Mouse (Mus musculus) thymus, adult 2 months (tissue): Measurements from ENCODE around the gene Dock8. TPM values are rescaled to one million over a fixed set of nuclear protein-coding genes. Genes with fewer than 3 reads are reported as not detected.

Experiments
- DNase-seq: peaks from one replicate; pipeline ENCODE4 v3.0.0; 2021
- H3K27ac ChIP-seq: fragments of 200-500 bp; 2 replicates; pipeline ENCODE4 v1.5.1; 2012; ENCODE audit warnings: low read length, control low read depth; ENCODE audit not compliant: control insufficient read depth, insufficient read depth
- H3K27me3 ChIP-seq: fragments of 200-500 bp; 2 replicates; pipeline ENCODE4 v1.6.1; 2012; ENCODE audit warnings: mild to moderate bottlenecking, low read length, moderate library complexity, mixed read lengths; ENCODE audit not compliant: control insufficient read depth, insufficient read depth
- H3K36me3 ChIP-seq: fragments of 200-500 bp; 2 replicates; pipeline ENCODE4 v1.6.1; 2012; ENCODE audit warnings: mild to moderate bottlenecking, low read length, moderate library complexity; ENCODE audit not compliant: control insufficient read depth, insufficient read depth
- H3K4me1 ChIP-seq: fragments of 200-500 bp; replicated peaks from 2 replicates; pipeline ENCODE4 v1.6.1; 2012; ENCODE audit warnings: low read length; ENCODE audit not compliant: control insufficient read depth, insufficient read depth
- H3K4me3 ChIP-seq: fragments of 200-500 bp; 2 replicates; pipeline ENCODE4 v1.5.1; 2012; ENCODE audit warnings: mild to moderate bottlenecking, low read length, control low read depth, moderate library complexity; ENCODE audit not compliant: control insufficient read depth, insufficient read depth
- CTCF ChIP-seq: fragments of 200-500 bp; IDR thresholded peaks from 2 replicates; pipeline ENCODE4 v1.5.1; 2012; ENCODE audit warnings: mild to moderate bottlenecking, control low read depth, low read length, moderate library complexity, borderline replicate concordance; ENCODE audit not compliant: control insufficient read depth, poor library complexity, insufficient read depth; ENCODE audit errors: extremely low read depth
- POLR2A ChIP-seq: fragments of 200-500 bp; IDR thresholded peaks from 2 replicates; pipeline ENCODE4 v1.6.1; 2012; ENCODE audit warnings: mild to moderate bottlenecking, low read length, control low read depth, moderate library complexity; ENCODE audit not compliant: control insufficient read depth, poor library complexity, insufficient read depth; ENCODE audit errors: extremely low read depth
- whole genome bisulfite sequencing: fragments of 180-500 bp; shearing (Covaris S2); methylation state at CpG from one replicate; pipeline ENCODE4 v1.1.7; 2018; 5-methylcytosine and 5-hydroxymethylcytosine counted together
- polyA plus RNA-seq: library from polyadenylated mRNA; depleted of rRNA; stranded (reverse); fragments of >200 nt; gene quantifications from 2 replicates; pipeline ENCODE4 v1.2.3, GENCODE M21; 2012

The Dock8 gene
- polyA plus RNA-seq, 1 experiment, result 87.3 TPM

GRCm38 (mm10) chr19:25066229-25066628 is 66.9 kb downstream of the Dock8 start:
- H3K27me3 ChIP-seq, result no peaks in the 10 kb centered on the region
- WGBS, result 93% methylated on average over 9 of the region's 9 CpGs
- TF ChIP-seq POLR2A (no peak), CTCF (no peak)
- no peak overlapping the region for H3K4me3 ChIP-seq
- DNase-seq, result no peak
- no peaks in the 10 kb centered on the region for H3K4me1 ChIP-seq
- peaks cover 78% of the 10 kb centered on the region for H3K36me3 ChIP-seq
- no peak overlapping the region for H3K27ac ChIP-seq

GRCm38 (mm10) chr19:25068518-25068917 is 69.2 kb downstream of the Dock8 start:
- TF ChIP-seq CTCF (no peak), POLR2A (no peak)
- no peaks in the 10 kb centered on the region for H3K27me3 ChIP-seq

GRCm38 (mm10) chr19:25072521-25072920 is 73.2 kb downstream of the Dock8 start:
- Histone ChIP-seq H3K4me3 (no peak overlapping the region), H3K27me3 (no peaks in the 10 kb centered on the region), H3K36me3 (peaks cover 77% of the 10 kb centered on the region), H3K4me1 (no peaks in the 10 kb centered on the region), H3K27ac (no peak overlapping the region)
- 56% methylated on average over 9 of the region's 9 CpGs for WGBS
- no peak for DNase-seq
- TF ChIP-seq CTCF (no peak), POLR2A (no peak)

More at GRCm38 (mm10) chr19:25068518-25068917, 69.2 kb downstream of the Dock8 start:
- Histone ChIP-seq H3K4me3 (no peak overlapping the region), H3K4me1 (no peaks in the 10 kb centered on the region), H3K36me3 (peaks cover 81% of the 10 kb centered on the region), H3K27ac (no peak overlapping the region)
- DNase-seq, result no peak
- 92% methylated on average over 8 of the region's 8 CpGs for WGBS

GRCm38 (mm10) chr19:25074741-25075140 is 75.4 kb downstream of the Dock8 start:
- H3K4me1 ChIP-seq, result no peaks in the 10 kb centered on the region
- 92% methylated on average over 6 of the region's 6 CpGs for WGBS
- H3K27me3 ChIP-seq, result no peaks in the 10 kb centered on the region
- no peak for DNase-seq
- TF ChIP-seq CTCF, result no peak
- no peak for TF ChIP-seq POLR2A
- peaks cover 81% of the 10 kb centered on the region for H3K36me3 ChIP-seq
- H3K27ac ChIP-seq, result no peak overlapping the region
- no peak overlapping the region for H3K4me3 ChIP-seq

- TF ChIP-seq CTCF, result no peak
- TF ChIP-seq POLR2A, result no peak
- Histone ChIP-seq H3K4me1 (no peaks in the 10 kb centered on the region), H3K4me3 (no peak overlapping the region), H3K27me3 (no peaks in the 10 kb centered on the region), H3K27ac (no peak overlapping the region), H3K36me3 (peaks cover 83% of the 10 kb centered on the region)
- WGBS, result 93% methylated on average over 7 of the region's 7 CpGs
- no peak for DNase-seq
Observed at GRCm38 (mm10) chr19:25077636-25078035, 78.3 kb downstream of the Dock8 start.

- no peaks in the 10 kb centered on the region for H3K27me3 ChIP-seq
- TF ChIP-seq CTCF (no peak), POLR2A (no peak)
- peaks cover 83% of the 10 kb centered on the region for H3K36me3 ChIP-seq
- DNase-seq, result no peak
- H3K4me1 ChIP-seq, result no peaks in the 10 kb centered on the region
- no peak overlapping the region for H3K4me3 ChIP-seq
- H3K27ac ChIP-seq, result no peak overlapping the region
- WGBS, result 90% methylated on average over 8 of the region's 8 CpGs
Observed at GRCm38 (mm10) chr19:25078130-25078529, 78.8 kb downstream of the Dock8 start.

GRCm38 (mm10) chr19:25080166-25080565 is 80.8 kb downstream of the Dock8 start:
- no peaks in the 10 kb centered on the region for H3K27me3 ChIP-seq
- DNase-seq, result no peak
- H3K36me3 ChIP-seq, result peaks cover 89% of the 10 kb centered on the region
- no peak overlapping the region for H3K27ac ChIP-seq
- WGBS, result 97% methylated on average over 5 of the region's 5 CpGs
- no peak overlapping the region for H3K4me3 ChIP-seq
- no peaks in the 10 kb centered on the region for H3K4me1 ChIP-seq
- TF ChIP-seq POLR2A (no peak), CTCF (no peak)
